In the genomic region with DNA sequence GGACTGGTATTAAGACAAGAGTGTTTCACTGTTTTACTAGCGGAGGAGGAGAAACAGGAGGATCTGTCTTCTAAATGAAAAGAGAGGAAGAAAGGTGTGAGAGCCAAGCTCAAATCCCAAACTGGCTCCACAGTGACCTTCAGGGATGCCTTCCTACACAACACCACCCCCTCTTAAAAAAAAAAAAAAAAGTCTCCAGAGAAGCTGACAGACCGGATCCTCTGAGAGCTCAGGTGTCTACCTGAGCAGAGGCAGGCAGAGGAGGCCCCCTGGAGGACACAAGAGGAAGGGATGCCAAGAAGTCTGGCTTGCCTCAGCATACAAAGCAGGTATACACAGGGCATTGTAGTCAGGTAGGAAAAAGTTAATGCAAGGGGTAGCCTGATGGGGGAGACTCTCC, we compare ENCODE assay signal across 1 mouse cellular context.
TF ChIP-seq lines count a peak whose summit lies in the region.

No protein-coding gene starts in this region.

TF ChIP-seq in CH12.LX, 34 proteins besides CTCF, POLR2A, EP300 and RAD21:
- no peak for TF ChIP-seq MAZ (IDR thresholded peaks at IDR 0.05; ENCODE audit: low read depth, low read length)
- TF ChIP-seq ZNF384 (IDR thresholded peaks at IDR 0.05; ENCODE audit: low read depth, low read length): peak; percentile 72
- TF ChIP-seq SMC3 (IDR thresholded peaks at IDR 0.05; ENCODE audit: low read depth, low read length): peak; percentile 51
